Mouse (Mus musculus): Measurements from ENCODE around the gene Lrrc19. TPM values are rescaled to one million over a fixed set of nuclear protein-coding genes. Genes with fewer than 3 reads are reported as not detected.
"Not testable (repeated sequence)": the region's sequence is repeated elsewhere in the genome, so short reads cannot be mapped to it uniquely, and the experiment has no call there.

Gene Lrrc19
- polyA plus RNA-seq, 1 experiment from 2014 or later = 0.10 TPM

- Histone ChIP-seq H3K4me3 (ENCODE audit: low read depth, low read length) (no peak overlapping the region), H3K4me2 (ENCODE audit: low read length) (no peak overlapping the region), H3K27me3 (replicated peaks; ENCODE audit: control insufficient read depth, insufficient read depth, low read length) (no peaks in the 10 kb centered on the region), H3K27ac (ENCODE audit: low read depth, low read length) (no peak overlapping the region), H3K9me3 (replicated peaks; ENCODE audit: control insufficient read depth, low read length) (no peaks in the 10 kb centered on the region), H3K36me3 (ENCODE audit: control insufficient read depth, insufficient read depth, low read length) (no peaks in the 10 kb centered on the region), H3K9ac (ENCODE audit: low read length) (no peak overlapping the region), H3K4me1 (ENCODE audit: control insufficient read depth, insufficient read depth, low read length) (no peaks in the 10 kb centered on the region)
- DNase-seq (ENCODE audit: low spot score) (peak; percentile 50), ATAC-seq (peak; percentile 72)
- 58% methylated on average over 1 of the region's 1 CpGs for WGBS
These were observed 19.8 kb upstream of the Lrrc19 start for GRCm38 (mm10) chr4:94669718-94670117.

GRCm38 (mm10) chr4:94650426-94651175 lies 657 bp upstream of the Lrrc19 start:
- not testable (repeated sequence) for H3K27ac ChIP-seq (ENCODE audit: low read depth, low read length); H3K36me3 ChIP-seq (ENCODE audit: control insufficient read depth, insufficient read depth, low read length); ATAC-seq; H3K4me1 ChIP-seq (ENCODE audit: control insufficient read depth, insufficient read depth, low read length); H3K9me3 ChIP-seq (replicated peaks; ENCODE audit: control insufficient read depth, low read length); H3K4me2 ChIP-seq (ENCODE audit: low read length); DNase-seq (ENCODE audit: low spot score); H3K27me3 ChIP-seq (replicated peaks; ENCODE audit: control insufficient read depth, insufficient read depth, low read length); H3K9ac ChIP-seq (ENCODE audit: low read length); H3K4me3 ChIP-seq (ENCODE audit: low read depth, low read length)
- WGBS = 92% methylated on average over 5 of the region's 5 CpGs

GRCm38 (mm10) chr4:94643141-94643540 lies 6.8 kb downstream of the Lrrc19 start:
- ATAC-seq (no peak), DNase-seq (ENCODE audit: low spot score) (peak; percentile 9)
- Histone ChIP-seq H3K9ac (ENCODE audit: low read length) (no peak overlapping the region), H3K4me3 (ENCODE audit: low read depth, low read length) (no peak overlapping the region), H3K9me3 (replicated peaks; ENCODE audit: control insufficient read depth, low read length) (no peaks in the 10 kb centered on the region), H3K36me3 (ENCODE audit: control insufficient read depth, insufficient read depth, low read length) (no peaks in the 10 kb centered on the region), H3K27ac (ENCODE audit: low read depth, low read length) (no peak overlapping the region), H3K4me2 (ENCODE audit: low read length) (no peak overlapping the region), H3K4me1 (ENCODE audit: control insufficient read depth, insufficient read depth, low read length) (no peaks in the 10 kb centered on the region), H3K27me3 (replicated peaks; ENCODE audit: control insufficient read depth, insufficient read depth, low read length) (no peaks in the 10 kb centered on the region)
- WGBS = 80% methylated on average over 2 of the region's 2 CpGs

GRCm38 (mm10) chr4:94620077-94620476 lies 29.9 kb downstream of the Lrrc19 start:
- no peak overlapping the region for H3K4me2 ChIP-seq (ENCODE audit: low read length)
- H3K9me3 ChIP-seq (replicated peaks; ENCODE audit: control insufficient read depth, low read length) = no peaks in the 10 kb centered on the region
- H3K4me3 ChIP-seq (ENCODE audit: low read depth, low read length) = no peak overlapping the region
- DNase-seq (ENCODE audit: low spot score) (no peak), ATAC-seq (no peak)
- H3K36me3 ChIP-seq (ENCODE audit: control insufficient read depth, insufficient read depth, low read length) = peaks cover 18% of the 10 kb centered on the region
- no peaks in the 10 kb centered on the region for H3K27me3 ChIP-seq (replicated peaks; ENCODE audit: control insufficient read depth, insufficient read depth, low read length)
- H3K27ac ChIP-seq (ENCODE audit: low read depth, low read length) = no peak overlapping the region
- H3K9ac ChIP-seq (ENCODE audit: low read length) = no peak overlapping the region
- WGBS = 88% methylated on average over 2 of the region's 2 CpGs
- H3K4me1 ChIP-seq (ENCODE audit: control insufficient read depth, insufficient read depth, low read length) = peaks cover 4% of the 10 kb centered on the region; the same call in 1 of the 2 replicates

- H3K27me3 ChIP-seq (replicated peaks; ENCODE audit: control insufficient read depth, insufficient read depth, low read length) = no peaks in the 10 kb centered on the region
- DNase-seq (ENCODE audit: low spot score) (no peak), ATAC-seq (peak; percentile 74)
- peaks cover 10% of the 10 kb centered on the region; the same call in 1 of the 2 replicates for H3K4me1 ChIP-seq (ENCODE audit: control insufficient read depth, insufficient read depth, low read length)
- H3K9ac ChIP-seq (ENCODE audit: low read length) = peak overlapping the region; percentile 85
- peak overlapping the region; percentile 66 for H3K4me2 ChIP-seq (ENCODE audit: low read length)
- H3K27ac ChIP-seq (ENCODE audit: low read depth, low read length) = peak overlapping the region; percentile 52; the same call in 1 of the 2 replicates
- no peaks in the 10 kb centered on the region for H3K9me3 ChIP-seq (replicated peaks; ENCODE audit: control insufficient read depth, low read length)
- H3K4me3 ChIP-seq (ENCODE audit: low read depth, low read length) = peak overlapping the region; percentile 65
- no peaks in the 10 kb centered on the region for H3K36me3 ChIP-seq (ENCODE audit: control insufficient read depth, insufficient read depth, low read length)
- WGBS = under 1% methylated on average over 18 of the region's 18 CpGs
These were observed 35.3 kb downstream of the Lrrc19 start for GRCm38 (mm10) chr4:94614627-94615006.

- ATAC-seq (peak; percentile 100), DNase-seq (ENCODE audit: low spot score) (peak; percentile 99)
- peak within 1 kb of the TSS; percentile 65 for H3K4me3 ChIP-seq (ENCODE audit: low read depth, low read length)
- H3K4me2 ChIP-seq (ENCODE audit: low read length) = peak within 1 kb of the TSS; percentile 66
- H3K27me3 ChIP-seq (replicated peaks; ENCODE audit: control insufficient read depth, insufficient read depth, low read length) = no peaks in the 10 kb centered on the region
- peak within 1 kb of the TSS; percentile 85 for H3K9ac ChIP-seq (ENCODE audit: low read length)
- H3K4me1 ChIP-seq (ENCODE audit: control insufficient read depth, insufficient read depth, low read length) = peaks cover 10% of the 10 kb centered on the region; the same call in 1 of the 2 replicates
- 1% methylated on average over 29 of the region's 29 CpGs for WGBS
- peak within 1 kb of the TSS; percentile 52; the same call in 1 of the 2 replicates for H3K27ac ChIP-seq (ENCODE audit: low read depth, low read length)
- no peaks in the 10 kb centered on the region for H3K9me3 ChIP-seq (replicated peaks; ENCODE audit: control insufficient read depth, low read length)
- H3K36me3 ChIP-seq (ENCODE audit: control insufficient read depth, insufficient read depth, low read length) = no peaks in the 10 kb centered on the region
These were observed 35.8 kb downstream of the Lrrc19 start, which contains the start of gene Ift74 for GRCm38 (mm10) chr4:94613972-94614626. Gene Ift74, plus strand, starts transcription at chr4:94614491.

GRCm38 (mm10) chr4:94610339-94610738 lies 39.6 kb downstream of the Lrrc19 start:
- no peak overlapping the region for H3K4me3 ChIP-seq (ENCODE audit: low read depth, low read length)
- 82% methylated on average over 3 of the region's 3 CpGs for WGBS
- DNase-seq (ENCODE audit: low spot score) = no peak

GRCm38 (mm10) chr4:94605591-94605990 lies 44.4 kb downstream of the Lrrc19 start:
- no peak for ATAC-seq
- Histone ChIP-seq H3K9ac (ENCODE audit: low read length) (no peak overlapping the region), H3K36me3 (ENCODE audit: control insufficient read depth, insufficient read depth, low read length) (no peaks in the 10 kb centered on the region), H3K9me3 (replicated peaks; ENCODE audit: control insufficient read depth, low read length) (no peaks in the 10 kb centered on the region), H3K27me3 (replicated peaks; ENCODE audit: control insufficient read depth, insufficient read depth, low read length) (no peaks in the 10 kb centered on the region), H3K27ac (ENCODE audit: low read depth, low read length) (no peak overlapping the region), H3K4me1 (ENCODE audit: control insufficient read depth, insufficient read depth, low read length) (peaks cover 10% of the 10 kb centered on the region), H3K4me2 (ENCODE audit: low read length) (no peak overlapping the region), H3K4me3 (ENCODE audit: low read depth, low read length) (no peak overlapping the region)
- 91% methylated on average over 2 of the region's 2 CpGs for WGBS
- DNase-seq (ENCODE audit: low spot score) = no peak

More at GRCm38 (mm10) chr4:94610339-94610738, 39.6 kb downstream of the Lrrc19 start:
- H3K9ac ChIP-seq (ENCODE audit: low read length) = no peak overlapping the region
- no peaks in the 10 kb centered on the region for H3K36me3 ChIP-seq (ENCODE audit: control insufficient read depth, insufficient read depth, low read length)
- peaks cover 6% of the 10 kb centered on the region; the same call in 1 of the 2 replicates for H3K4me1 ChIP-seq (ENCODE audit: control insufficient read depth, insufficient read depth, low read length)
- H3K9me3 ChIP-seq (replicated peaks; ENCODE audit: control insufficient read depth, low read length) = no peaks in the 10 kb centered on the region
- H3K27ac ChIP-seq (ENCODE audit: low read depth, low read length) = no peak overlapping the region
- no peak for ATAC-seq
- H3K27me3 ChIP-seq (replicated peaks; ENCODE audit: control insufficient read depth, insufficient read depth, low read length) = no peaks in the 10 kb centered on the region
- H3K4me2 ChIP-seq (ENCODE audit: low read length) = no peak overlapping the region

Data from forebrain, embryonic 14.5 days (tissue).